Mouse (Mus musculus) neural tube, embryonic 10.5 days (tissue): ENCODE measurements around the gene Casc4.

Experiments
- DNase-seq: peaks from one replicate; pipeline ENCODE4 v3.0.0-alpha.2; 2017; ENCODE audit warnings: low spot score; ENCODE audit errors: extremely low spot score

Gene Casc4

DNA sequence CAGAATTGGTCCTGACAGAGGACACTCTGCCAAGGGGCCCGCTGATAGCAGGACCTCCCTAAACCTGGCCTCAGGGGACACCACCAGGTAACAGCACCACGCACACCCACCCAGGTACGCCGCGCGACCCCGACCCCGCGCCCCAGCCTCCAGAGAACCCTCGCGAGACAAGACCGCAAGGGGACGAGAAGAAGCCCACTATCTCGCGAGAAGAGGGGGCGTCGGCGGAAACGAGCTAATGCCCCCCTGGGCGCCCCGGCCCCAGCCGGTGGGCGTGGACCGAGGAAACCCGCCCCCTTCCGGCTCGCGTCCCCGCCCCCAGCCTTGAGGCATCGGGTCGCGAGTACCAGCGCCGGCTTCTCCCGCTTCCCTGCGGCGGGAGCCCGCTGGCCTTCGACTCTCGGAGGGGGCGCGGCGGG lies at the start of gene Casc4:
Gene Casc4, plus strand, starts transcription at position 339 of the 419 bp plus-strand sequence.
- peak; percentile 96 for DNase-seq

DNA sequence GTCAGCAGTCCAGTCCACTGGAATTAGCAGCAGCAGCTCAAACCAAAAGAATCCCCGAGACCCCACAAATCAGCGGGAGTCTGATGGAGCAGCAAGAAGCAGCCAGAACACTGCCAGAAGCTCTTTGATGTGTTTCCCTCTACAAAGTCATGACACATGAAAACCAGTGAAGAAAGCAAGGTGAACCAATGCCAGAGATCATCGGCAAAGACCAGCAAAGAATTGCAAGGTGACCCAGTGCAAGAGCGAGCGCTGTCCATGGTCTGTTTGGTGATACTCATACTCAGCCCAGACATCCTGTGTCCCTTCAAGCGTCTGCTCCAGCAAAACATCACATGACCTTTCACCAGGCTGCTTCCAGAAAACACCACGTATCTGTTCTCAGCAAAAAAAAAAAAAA lies 45.0 kb upstream of the Casc4 start:
- no peak for DNase-seq

DNA sequence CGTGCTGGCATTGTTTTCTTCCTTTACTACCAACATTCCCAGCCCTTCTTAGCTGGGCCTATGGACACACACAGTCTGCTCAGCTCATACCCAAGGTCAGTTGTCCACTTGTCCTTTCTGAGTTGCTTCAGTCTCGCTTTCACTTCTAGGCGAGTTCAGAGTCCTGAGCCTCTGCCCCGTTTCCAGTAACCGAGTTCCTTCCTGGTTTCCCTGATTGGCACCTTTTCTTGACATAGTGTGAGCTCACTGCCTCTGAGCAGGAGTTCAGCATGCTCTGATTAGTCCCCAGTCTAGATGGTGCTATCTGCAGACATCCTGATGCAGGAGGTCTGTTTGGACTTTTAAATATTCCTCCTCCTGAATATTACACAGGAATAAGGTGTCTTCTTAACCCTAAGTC lies 42.1 kb upstream of the Casc4 start:
- no peak for DNase-seq

DNA sequence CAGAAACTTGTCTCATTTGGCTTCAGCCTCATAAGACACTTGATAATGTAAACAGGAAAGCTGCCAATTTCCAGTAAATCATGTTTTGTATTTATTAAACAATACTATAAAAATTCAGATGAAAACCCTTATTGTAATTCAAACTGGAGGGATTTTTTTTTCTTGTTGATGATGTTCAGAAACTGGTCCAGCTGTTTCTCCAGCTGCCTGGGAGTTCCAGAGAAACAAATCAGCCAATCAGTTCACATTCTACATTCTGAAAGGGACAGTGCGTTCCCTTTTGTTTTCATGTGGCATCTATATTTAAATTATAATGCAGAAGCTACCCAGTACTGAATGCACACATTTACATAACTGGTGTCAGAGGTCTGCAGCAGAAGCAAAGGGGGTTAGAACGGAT lies 40.6 kb upstream of the Casc4 start:
- no peak for DNase-seq

DNA sequence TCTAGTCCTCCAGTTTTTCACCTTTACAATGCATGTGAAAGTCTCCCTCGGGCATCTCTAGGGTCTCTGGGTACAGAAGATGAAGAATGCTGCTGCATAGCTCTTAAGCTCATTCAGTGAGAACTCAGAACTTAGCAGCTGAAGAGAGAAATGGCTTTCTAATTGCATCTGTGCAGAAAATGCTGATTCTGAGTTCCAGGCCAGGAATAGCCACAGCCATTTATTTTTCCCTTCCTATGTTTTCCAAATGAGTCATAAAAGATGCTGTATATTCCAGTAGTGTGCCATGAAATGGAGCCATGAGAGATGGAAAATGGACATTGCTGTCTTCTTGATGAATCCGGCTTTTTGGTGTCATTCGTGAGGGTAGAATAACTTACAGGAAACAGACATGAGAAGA lies 38.4 kb upstream of the Casc4 start:
- DNase-seq = no peak

DNA sequence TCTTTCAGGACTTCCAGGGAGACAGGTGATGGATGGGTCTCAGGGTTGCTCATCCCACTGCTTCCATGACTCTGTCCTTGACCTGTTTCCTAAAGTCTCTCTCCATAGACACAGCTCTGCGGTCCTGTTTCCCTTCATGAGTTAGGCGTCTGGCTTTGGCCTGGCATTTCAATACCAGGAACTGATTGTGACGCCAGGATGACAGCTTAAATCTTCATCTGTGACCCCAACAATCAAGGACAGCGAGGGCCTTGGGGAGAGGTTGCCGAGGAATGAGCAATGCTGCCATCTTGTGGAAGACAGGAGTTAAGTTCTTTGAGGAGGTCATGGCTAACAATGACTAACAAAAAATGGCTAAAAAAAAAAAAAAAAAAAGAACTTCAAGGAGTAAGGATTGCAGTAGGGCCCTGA lies 34.3 kb upstream of the Casc4 start:
- DNase-seq = peak; percentile 47

DNA sequence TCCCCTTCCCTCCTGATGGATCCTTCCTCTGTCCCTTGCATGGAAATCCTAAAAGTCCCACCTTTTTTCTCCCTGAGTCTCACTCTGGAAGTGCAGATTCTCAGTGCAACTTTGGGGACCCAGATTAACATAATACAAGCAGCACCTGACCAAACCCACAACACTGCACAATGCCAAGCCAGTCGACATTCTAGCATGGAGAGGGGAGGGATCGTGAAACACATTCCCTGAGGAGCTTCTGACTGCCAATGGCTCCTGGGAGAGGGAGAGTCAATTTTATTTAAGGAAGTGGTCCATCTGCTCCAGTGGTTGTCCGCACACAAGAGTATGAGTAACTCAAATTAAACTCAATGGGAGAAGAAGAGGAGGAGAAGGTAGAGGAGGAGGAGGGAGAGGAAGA lies 31.8 kb upstream of the Casc4 start:
- DNase-seq = no peak

DNA sequence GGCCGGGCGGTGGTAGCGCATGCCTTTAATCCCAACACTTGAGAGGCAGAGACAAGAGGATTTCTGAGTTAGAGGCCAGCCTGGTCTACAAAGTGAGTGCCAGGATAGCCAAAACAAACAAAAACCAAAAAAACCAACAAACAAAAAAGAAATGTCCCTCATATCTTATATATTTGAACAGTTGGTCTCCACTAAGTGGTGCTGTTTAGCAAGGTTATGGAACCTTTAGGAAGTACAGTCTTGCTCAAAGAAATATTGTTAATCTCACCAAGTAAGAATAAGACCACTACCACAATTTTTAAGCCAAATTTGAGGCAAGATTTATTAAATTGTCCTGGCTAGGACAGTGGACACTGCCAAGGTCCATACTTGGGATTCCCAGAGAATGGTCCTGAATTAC lies 25.3 kb upstream of the Casc4 start:
- DNase-seq = no peak

DNA sequence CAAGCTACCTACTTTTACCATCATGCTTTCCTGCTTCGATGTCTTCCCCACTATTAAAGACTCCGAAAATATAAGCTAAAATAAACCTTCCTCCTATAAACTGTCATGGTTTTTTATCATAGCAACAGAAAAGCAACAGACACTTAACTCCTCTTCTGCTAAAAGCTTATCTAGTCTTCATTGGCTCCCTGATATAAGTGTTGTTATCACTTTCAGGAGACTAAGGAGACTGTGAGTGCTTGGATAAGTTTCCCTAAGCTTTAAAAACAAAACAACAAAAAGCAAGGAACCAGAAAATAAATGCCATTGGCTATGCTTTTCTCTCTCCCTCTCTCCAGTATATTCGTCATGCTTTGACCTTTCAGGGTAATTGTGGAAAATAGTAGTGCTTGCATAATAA lies 24.5 kb upstream of the Casc4 start:
- no peak for DNase-seq

DNA sequence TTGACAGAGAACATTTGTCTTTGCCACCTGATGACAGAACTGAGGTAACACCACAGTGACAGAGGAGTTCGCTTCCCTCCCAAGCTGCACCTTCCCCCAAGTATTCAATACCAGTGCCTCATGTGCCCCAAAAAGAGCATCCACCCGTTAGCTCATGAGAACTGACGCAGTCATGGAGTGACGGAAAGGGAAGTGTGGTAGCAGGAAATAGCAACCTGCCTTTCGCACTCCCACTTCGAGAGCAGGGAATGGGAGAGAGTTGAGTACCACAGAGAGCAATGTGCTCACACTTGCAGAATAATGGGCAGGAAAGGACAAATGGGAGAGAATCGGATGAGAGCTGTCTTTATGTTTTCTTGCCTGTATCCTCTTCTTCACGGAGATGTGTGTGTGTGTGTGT lies 20.7 kb upstream of the Casc4 start:
- DNase-seq = no peak

DNA sequence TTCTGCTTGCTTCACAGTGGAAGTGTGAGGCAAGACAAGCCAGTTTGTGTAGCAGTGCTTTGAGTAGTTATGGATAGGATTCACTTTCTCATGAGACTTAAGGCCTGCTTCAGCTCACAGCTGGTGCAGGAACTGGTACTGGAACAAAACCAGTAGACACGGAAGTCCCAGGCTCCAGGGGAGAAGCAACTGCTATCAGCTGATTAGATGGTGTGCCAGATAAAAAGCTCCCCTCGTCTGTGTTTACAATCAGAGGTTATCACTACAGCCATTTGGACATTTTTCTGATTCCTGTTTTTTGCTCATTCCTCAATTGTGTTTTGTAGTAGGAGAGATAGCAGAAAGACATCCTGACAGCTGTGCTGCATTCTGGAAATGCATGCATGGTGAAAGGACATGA lies 14.7 kb upstream of the Casc4 start:
- DNase-seq = no peak

DNA sequence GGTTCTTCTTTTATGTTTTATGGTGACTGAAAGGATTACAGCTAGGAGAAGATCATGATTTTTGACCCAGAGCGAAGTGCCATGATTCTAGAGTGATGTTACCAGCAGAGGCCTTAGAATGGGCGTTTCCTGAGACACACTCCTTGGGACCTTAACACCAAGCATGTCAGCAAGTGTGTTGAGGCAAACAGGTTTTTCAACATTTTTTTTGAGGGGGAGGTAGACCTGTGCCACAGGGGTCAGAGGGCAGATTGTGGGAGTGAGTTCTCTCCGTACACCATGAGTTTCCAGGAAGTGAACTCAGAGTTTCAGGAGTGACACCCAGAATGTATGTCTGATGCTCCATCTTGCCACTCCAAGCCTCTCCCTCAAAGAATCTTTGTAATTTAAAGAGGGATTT lies 12.8 kb upstream of the Casc4 start:
- no peak for DNase-seq

DNA sequence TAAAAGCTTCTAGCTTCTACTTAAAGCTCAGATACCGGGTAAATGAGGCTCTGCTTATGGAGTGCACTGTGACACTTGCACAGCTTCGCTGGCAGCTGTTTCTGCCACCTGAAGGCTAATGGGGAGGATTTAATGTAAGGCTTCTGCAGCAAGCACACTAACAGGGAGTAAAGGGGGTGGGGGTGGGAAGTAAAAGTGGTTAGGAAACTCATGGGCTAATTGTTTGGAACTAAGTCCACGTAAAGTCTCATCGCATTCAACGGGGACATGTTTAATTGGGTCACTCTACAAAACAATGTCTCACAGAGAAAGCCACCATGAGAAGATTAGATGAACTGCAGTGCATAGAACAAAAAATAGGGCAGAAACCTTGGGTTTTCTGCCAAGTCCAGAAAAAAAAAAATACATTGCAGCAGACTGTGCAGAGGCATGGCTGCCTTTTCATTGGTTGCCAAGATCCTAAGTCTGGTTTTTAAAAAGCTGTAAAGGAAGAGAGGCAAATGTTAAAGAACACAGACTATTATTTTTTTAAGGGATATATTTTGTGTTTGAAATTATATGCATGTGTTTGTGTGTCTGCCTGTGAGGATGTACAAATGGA lies 7.3 kb upstream of the Casc4 start:
- no peak for DNase-seq

DNA sequence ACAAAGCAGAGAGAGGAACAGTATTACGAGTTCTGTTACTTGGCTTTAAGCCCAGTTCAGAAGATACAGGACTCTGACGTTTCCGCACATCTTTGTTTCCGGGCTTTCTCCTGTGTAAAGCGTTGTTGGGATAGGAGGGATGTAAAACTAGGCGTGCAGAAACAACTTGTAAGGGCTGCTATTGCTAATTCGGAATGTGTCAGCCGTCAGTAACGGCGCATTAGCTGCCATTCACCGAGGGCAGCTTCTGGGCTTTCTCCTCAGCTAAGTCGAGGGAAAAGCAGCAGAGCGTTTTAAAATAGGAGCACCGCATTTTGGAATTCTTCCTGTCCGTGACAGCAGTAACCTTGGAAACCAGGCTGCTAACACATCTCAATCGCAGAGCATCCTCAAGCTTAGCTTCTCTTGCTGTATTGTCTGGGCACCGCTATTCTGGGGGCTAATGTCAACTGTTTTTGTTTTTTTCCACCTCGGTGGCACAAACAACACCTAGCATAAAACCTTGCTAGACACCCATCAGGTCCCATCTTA lies 634 bp upstream of the Casc4 start:
- peak; percentile 45 for DNase-seq

DNA sequence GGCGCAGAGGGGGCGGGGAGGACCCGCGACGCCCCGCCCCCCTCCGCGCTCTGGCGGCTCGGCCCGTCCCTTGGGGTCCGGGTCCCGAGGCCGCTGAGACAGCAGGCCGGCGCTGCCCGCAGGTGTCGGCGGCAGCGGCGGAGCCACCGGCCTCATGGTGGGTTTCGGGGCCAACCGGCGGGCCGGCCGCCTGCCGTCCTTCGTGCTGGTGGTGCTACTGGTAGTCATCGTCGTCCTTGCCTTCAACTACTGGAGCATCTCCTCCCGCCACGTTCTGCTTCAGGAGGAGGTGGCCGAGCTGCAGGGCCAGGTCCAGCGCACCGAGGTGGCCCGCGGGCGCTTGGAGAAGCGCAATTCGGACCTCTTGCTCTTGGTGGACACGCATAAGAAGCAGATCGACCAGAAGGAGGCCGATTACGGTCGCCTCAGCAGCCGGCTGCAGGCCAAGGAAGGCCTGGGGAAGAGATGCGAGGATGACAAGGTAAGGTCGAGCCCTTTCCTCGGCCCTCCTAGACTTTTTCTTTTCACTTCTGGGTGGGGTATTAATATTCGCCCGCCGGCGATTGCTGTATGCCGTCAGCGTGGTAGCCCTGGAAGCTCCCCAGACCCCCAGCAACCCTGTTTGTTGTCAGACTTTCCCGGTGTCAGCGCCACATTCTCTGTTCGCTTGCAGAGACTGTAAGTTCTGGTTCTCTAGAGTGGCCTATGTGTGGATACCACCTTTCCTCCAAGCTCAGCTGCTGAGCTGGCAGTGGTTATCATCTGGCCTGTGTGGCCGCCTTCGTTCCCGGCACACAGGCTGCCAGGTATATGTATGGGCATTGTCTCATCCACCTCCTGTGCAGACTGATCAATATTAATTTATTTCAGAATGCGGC lies 520 bp downstream of the Casc4 start:
- DNase-seq = no peak

DNA sequence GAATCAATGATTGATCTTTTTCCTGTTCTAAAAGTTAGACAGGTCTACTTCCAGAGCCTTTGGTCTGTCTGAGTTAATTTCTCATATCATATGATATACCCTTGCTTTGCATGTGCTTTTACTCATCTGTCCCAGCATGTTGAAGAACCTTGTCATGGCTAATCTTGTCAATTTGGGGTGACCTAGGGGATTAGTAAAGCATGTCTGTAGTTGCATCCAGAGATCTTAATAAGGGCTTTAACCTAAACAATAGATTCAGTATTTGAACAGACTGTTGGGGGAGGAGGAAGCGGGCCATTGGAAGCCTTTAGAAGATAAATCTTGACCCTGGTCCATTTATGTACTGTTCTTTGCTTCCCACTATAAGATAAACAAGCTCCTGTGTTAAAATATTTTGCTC lies 12.7 kb downstream of the Casc4 start:
- no peak for DNase-seq

DNA sequence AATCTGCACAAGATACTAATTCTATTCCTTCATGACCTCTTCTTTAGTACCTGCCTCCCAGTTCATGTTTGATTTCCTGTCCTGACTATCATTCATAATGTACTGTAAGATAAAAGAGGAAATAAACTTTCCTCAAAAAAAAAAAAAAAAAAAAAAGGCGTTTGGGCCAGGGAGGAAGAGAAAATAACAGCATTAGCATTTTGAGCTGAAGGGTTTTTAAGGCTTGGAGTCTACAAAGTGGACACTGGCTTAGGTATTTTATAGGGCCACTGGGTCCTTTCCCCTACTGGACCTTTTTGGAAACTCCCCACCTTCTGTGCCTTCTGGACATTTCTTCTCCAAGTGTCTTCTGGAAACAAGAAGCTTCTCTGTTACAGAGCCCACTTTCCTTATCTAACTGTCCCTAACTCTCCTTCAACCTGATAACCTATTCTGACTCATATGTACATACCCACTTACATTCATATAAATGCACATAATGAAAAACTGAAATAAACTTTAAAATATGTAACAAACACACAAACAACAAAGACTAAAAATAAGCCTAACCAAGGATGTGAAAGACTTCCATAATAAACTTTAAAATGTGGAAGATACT lies 18.8 kb downstream of the Casc4 start:
- DNase-seq = no peak

DNA sequence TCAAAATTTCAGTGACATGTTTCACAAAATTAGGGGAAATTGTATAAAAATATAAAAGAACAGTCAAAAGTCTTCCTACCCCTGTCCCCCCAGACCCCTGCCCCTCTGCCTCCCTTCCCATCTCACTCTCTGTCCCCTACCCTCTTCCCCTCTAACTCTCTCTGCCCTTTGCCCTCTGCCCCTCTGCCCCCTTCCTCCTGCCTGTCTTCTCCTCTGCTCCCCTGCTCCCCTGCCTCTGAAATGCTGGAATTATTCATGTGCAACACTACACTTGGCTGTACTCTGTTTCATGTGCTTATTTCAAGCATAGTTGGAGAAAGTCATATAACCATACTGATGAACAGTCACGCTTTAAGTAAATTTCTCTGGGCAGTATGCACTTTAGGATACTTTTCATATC lies 19.6 kb downstream of the Casc4 start:
- DNase-seq = no peak

DNA sequence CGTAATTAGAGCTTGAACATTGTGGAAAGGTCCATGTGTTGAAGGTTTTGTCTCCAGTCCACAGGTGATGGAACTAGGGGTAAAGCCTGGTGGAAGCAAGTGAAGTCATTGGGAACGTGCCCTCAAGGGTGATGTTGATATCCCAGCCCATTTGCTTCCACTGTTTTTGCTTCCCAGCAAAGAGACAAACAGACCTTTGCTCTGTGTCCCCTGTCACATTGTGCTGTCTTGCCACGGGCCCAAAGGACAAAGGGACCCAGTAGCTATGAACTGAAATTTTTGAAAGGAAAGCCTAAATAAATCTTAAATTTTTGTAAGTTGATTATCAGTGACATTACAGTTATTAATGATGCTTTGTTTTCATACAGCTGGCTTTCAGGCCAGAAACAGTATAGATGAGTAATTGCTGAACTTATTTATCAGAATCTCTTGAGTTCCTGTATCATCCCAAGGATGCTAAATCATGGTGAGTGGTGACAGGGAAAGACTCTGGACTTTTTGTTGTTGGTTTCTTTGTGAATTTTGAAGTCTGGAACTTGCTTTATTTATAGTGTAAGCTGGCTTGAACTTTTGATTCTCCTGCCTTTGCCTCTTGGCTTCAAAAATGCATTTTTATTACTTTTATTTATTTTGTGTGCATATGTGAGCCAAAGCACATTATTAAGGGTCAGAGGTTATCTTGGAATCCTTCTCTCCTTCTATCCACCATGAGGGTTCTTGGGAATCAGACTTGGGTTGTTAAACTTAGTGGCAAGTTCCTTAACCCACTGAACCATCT lies 22.1 kb downstream of the Casc4 start:
- DNase-seq = no peak

DNA sequence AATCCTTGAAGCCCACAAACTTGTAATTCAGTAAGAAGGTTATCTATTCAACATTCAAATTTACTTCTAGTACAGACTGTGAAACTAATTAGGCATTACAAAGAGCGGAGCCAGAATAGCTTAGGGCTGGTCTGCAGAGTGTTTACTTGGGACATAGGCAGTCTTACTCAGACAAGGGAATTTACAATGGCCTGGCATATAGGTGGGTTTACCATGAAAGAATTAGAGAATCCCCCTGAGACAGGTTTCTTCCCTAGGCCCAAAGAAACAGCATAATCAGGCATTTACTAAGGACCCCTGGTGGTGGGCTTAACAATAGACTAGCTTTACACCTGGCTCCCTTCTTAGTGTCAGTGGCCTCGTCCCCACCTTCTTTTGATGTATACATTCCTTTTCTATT lies 28.5 kb downstream of the Casc4 start:
- DNase-seq = no peak

DNA sequence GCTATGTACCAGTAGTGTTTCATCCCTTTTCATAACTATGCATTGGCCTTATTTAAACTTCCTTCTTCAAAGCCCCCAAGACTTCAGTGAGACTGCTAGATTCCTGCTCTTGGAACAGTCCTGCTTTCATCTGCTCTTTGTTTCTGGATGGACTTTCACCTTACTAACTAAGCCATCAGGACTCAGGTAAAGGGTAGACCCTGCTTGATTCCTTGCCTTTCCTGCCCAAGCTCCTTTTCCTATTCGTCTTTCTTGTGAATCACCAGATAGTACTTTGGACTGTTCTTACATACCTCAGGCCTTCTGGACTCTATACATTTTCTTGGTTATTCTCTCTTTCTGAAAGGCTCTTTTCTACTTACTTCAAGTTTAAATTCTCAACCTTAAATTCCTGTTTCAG lies 30.1 kb downstream of the Casc4 start:
- DNase-seq = no peak

DNA sequence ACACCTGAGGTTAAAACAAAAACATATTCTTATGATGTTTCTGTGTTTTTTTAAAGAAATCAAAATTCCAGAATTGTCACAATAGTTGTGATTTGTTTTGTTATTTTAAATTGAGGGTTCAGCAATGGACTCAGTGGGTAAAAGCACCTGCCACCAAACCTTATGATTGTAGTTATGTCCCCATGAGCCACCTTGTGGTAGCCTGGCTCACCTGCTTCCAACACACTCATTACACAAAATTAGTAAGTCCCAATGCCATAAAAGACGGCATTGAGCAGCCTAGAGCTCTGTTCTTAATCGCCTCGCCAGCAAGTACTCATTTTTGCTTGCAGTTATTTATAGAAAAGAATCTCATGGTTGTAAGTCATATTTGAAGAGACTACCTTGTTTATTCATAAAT lies 43.2 kb downstream of the Casc4 start:
- no peak for DNase-seq
